Mouse (Mus musculus) heart, adult 2 months (tissue): ENCODE data around the gene Ctsw. TPM values are rescaled to one million over a fixed set of nuclear protein-coding genes. Genes with fewer than 3 reads are reported as not detected.
A peak's percentile ranks its signal among the peaks of the same experiment; 100 is the strongest.

Source experiments
- DNase-seq, 2 experiments: peaks; one replicate each; pipeline ENCODE4 v3.0.0; 2021
- H3K27ac ChIP-seq: fragments of 200-600 bp; 2 replicates; pipeline ENCODE4 v1.8.1; 2022
- H3K27me3 ChIP-seq: fragments of 200-500 bp; 2 replicates; pipeline ENCODE4 v1.6.1; 2012; ENCODE audit warnings: mild to moderate bottlenecking, low read length, inconsistent platforms, mixed read lengths; ENCODE audit not compliant: control insufficient read depth, insufficient read depth
- H3K36me3 ChIP-seq: fragments of 200-500 bp; 2 replicates; pipeline ENCODE4 v1.6.1; 2012; ENCODE audit warnings: low read length, inconsistent platforms; ENCODE audit not compliant: control insufficient read depth, insufficient read depth
- H3K4me1 ChIP-seq: fragments of 200-500 bp; 2 replicates; pipeline ENCODE4 v1.6.1; 2011; ENCODE audit warnings: low read length; ENCODE audit not compliant: control insufficient read depth, insufficient read depth
- H3K4me3 ChIP-seq: fragments of 200-600 bp; 2 replicates; pipeline ENCODE4 v1.8.1; 2022
- H3K79me2 ChIP-seq: fragments of 200-500 bp; replicated peaks from 2 replicates; pipeline ENCODE4 v1.6.1; 2012; ENCODE audit warnings: mild to moderate bottlenecking, inconsistent platforms, low read length, moderate library complexity, mixed read lengths; ENCODE audit not compliant: control insufficient read depth, insufficient read depth
- H3K9ac ChIP-seq: fragments of 200-500 bp; 2 replicates; pipeline ENCODE4 v1.6.1; 2012; ENCODE audit warnings: low read depth, mild to moderate bottlenecking, control low read depth, inconsistent platforms, low read length, mixed read lengths
- CTCF ChIP-seq: fragments of 200-600 bp; IDR thresholded peaks from 2 replicates; pipeline ENCODE4 v1.8.1; 2022; ENCODE audit warnings: antibody characterized with exemption, mild to moderate bottlenecking, moderate library complexity
- EP300 ChIP-seq: fragments of 200-500 bp; IDR thresholded peaks from 2 replicates; pipeline ENCODE4 v1.6.1; 2011; ENCODE audit warnings: low read depth, low read length, control low read depth; ENCODE audit not compliant: insufficient read depth
- POLR2A ChIP-seq: fragments of 200-500 bp; IDR thresholded peaks from 2 replicates; pipeline ENCODE4 v1.6.1; 2011; ENCODE audit warnings: mild to moderate bottlenecking, low read depth, low read length, control low read depth; ENCODE audit not compliant: insufficient read depth
- WGBS: fragments of 180-500 bp; shearing (Covaris S2); methylation state at CpG from one replicate; pipeline ENCODE4 v1.1.7; 2018; 5-methylcytosine and 5-hydroxymethylcytosine counted together
- intact Hi-C: fragments of 180-260 bp; cut with DNase I; formaldehyde crosslinking; loops from one replicate; pipeline ENCODE4 v1.15.1; 2025
- polyA plus RNA-seq: library from polyadenylated mRNA; depleted of rRNA; stranded (reverse); fragments of >200 nt; gene quantifications from 2 replicates; pipeline ENCODE4 v1.2.3, GENCODE M21; 2012; rRNA removed
- total RNA-seq, 2 experiments: library from RNA; stranded (reverse); gene quantifications; 2 replicates each; pipeline ENCODE4 v1.2.3; 2021

The Ctsw gene
- total and polyA plus RNA-seq, 3 experiments: 0.32 to 2.0 (median 0.42) TPM

GRCm38 (mm10) chr19:5421784-5422183, 46.5 kb downstream of the Ctsw start:
- no peak overlapping the region for H3K4me3 ChIP-seq
- peaks cover 6% of the 10 kb centered on the region; the same call in 1 of the 2 replicates for H3K79me2 ChIP-seq
- no peak for TF ChIP-seq CTCF
- no peak for TF ChIP-seq POLR2A
- TF ChIP-seq EP300: no peak
- intact Hi-C loops: no loop called here
- H3K4me1 ChIP-seq: peaks cover 16% of the 10 kb centered on the region
- 64% methylated on average over 5 of the region's 5 CpGs for WGBS
- no peak overlapping the region for H3K9ac ChIP-seq
- H3K27me3 ChIP-seq: no peaks in the 10 kb centered on the region
- H3K27ac ChIP-seq: no peak overlapping the region
- DNase-seq: no peak
- peaks cover 14% of the 10 kb centered on the region; the same call in 1 of the 2 replicates for H3K36me3 ChIP-seq

DNA sequence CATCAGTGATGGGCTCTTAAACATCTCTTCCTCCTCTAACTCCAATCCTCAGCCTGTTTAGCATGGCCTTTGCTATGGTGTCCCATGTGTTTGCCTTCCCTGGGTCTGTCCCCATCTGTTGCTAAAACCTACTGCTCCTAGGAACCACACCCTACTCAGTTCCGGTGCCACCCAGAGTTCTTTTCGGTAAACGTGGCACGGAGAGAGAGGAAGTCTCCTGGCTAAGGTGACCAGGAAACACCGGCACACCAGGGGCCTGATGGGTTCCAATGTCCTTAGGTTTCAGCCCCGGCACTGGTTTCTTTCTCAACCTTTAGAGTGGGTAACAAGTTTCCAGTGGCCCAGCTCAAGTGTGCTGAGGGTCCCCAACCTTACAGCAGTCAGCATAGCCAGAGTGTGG, 47.7 kb downstream of the Ctsw start:
- TF ChIP-seq EP300 (no peak), POLR2A (no peak), CTCF (no peak)
- intact Hi-C loops: no loop called here
- Histone ChIP-seq H3K36me3 (peaks cover 11% of the 10 kb centered on the region; the same call in 1 of the 2 replicates), H3K9ac (no peak overlapping the region), H3K4me1 (peaks cover 12% of the 10 kb centered on the region), H3K27ac (no peak overlapping the region), H3K4me3 (no peak overlapping the region), H3K79me2 (no peaks in the 10 kb centered on the region), H3K27me3 (no peaks in the 10 kb centered on the region)
- DNase-seq: peak in 1 of 2 experiments; percentile 21
- WGBS: 85% methylated on average over 6 of the region's 6 CpGs

GRCm38 (mm10) chr19:5419630-5420029, 48.7 kb downstream of the Ctsw start:
- peak in 1 of 2 experiments; percentile 23 for DNase-seq
- 81% methylated on average over 9 of the region's 9 CpGs for WGBS
- Histone ChIP-seq H3K36me3 (peaks cover 11% of the 10 kb centered on the region; the same call in 1 of the 2 replicates), H3K27me3 (no peaks in the 10 kb centered on the region), H3K9ac (no peak overlapping the region), H3K4me3 (no peak overlapping the region), H3K27ac (peak overlapping the region; percentile 9), H3K79me2 (no peaks in the 10 kb centered on the region), H3K4me1 (peaks cover 13% of the 10 kb centered on the region)
- intact Hi-C loops: no loop called here
- no peak for TF ChIP-seq CTCF
- TF ChIP-seq POLR2A: no peak
- TF ChIP-seq EP300: no peak

DNA sequence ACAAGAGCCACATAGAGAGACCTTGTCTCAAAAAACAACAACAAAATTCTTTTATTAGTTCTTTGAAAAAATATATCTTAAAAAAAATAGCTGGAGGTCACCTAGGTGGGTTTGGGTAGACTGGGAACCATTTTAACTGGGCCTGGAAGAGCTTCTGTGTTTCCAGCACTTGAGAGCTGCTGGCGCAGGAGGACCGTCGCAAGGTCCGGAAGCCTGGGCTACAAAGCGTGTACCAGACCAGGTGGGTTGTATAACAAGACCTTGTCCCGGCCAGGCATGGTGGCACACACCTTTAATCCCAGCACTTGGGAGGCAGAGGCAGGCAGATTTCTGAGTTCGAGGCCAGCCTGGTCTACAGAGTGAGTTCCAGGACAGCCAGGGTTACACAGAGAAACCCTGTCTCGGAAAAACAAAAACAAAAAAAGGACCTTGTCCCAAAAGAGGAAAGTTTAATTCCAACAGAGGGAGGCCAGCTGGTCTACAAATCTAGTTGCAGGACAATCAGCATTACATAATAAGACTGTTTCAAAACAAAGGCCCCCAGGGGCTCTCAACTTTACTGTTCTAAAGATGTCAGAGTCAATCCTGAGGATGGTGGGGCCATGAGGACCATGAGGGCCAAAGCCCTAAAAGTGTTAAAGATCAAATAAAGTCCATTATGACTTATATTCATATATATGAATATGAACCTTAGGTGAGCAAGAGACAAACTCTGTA, 49.4 kb downstream of the Ctsw start:
- peaks cover 18% of the 10 kb centered on the region for H3K4me1 ChIP-seq
- no peak overlapping the region for H3K9ac ChIP-seq
- H3K27ac ChIP-seq: peak overlapping the region; percentile 27
- intact Hi-C loops: no loop called here
- no peaks in the 10 kb centered on the region for H3K79me2 ChIP-seq
- H3K36me3 ChIP-seq: peaks cover 11% of the 10 kb centered on the region; the same call in 1 of the 2 replicates
- 91% methylated on average over 8 of the region's 8 CpGs for WGBS
- H3K27me3 ChIP-seq: no peaks in the 10 kb centered on the region
- H3K4me3 ChIP-seq: no peak overlapping the region
- TF ChIP-seq EP300 (no peak), CTCF (no peak), POLR2A (no peak)
- DNase-seq: peak in 1 of 2 experiments; percentile 20

Other genes with a start within 250 kb of the Ctsw start
- gene Pacs1, start 195.4 kb downstream of the Ctsw start, total RNA-seq: 10 to 100 TPM; 20.8 to 21.6 TPM
- gene Pacs1, start 195.4 kb downstream of the Ctsw start, polyA plus RNA-seq: 25.7 and 28.5 TPM in 2 replicates
- gene Sf3b2, start 173.1 kb downstream of the Ctsw start, total RNA-seq: 100 to 1,000 TPM; 103 to 121 TPM
- 83.1 and 94.5 TPM in 2 replicates for gene Sf3b2, start 173.1 kb downstream of the Ctsw start, polyA plus RNA-seq
- 10 to 100 TPM; 27.2 to 29.9 TPM for gene Gal3st3, start 170.2 kb downstream of the Ctsw start, total RNA-seq
- gene Gal3st3, start 170.2 kb downstream of the Ctsw start, polyA plus RNA-seq: 35.5 and 36.1 TPM in 2 replicates
- gene Catsper1, start 132.8 kb downstream of the Ctsw start, total RNA-seq: not detected
- 0.16 TPM in 1 of 2 replicates, not detected in the other for gene Catsper1, start 132.8 kb downstream of the Ctsw start, polyA plus RNA-seq
- 10 to 100 TPM; 10.9 to 16.8 TPM for gene Cst6, start 118.9 kb downstream of the Ctsw start, total RNA-seq
- 5.7 and 10.4 TPM in 2 replicates for gene Cst6, start 118.9 kb downstream of the Ctsw start, polyA plus RNA-seq
- 10 to 100 TPM; 16.3 to 19.5 TPM for gene Eif1ad, start 101.8 kb downstream of the Ctsw start, total RNA-seq
- gene Eif1ad, start 101.8 kb downstream of the Ctsw start, polyA plus RNA-seq: 18.5 and 28.1 TPM in 2 replicates
- gene Banf1, start 101.3 kb downstream of the Ctsw start, total RNA-seq: 100 to 1,000 TPM; 113 to 133 TPM
- gene Banf1, start 101.3 kb downstream of the Ctsw start, polyA plus RNA-seq: 148 and 173 TPM in 2 replicates
- gene Sart1, start 79.8 kb downstream of the Ctsw start, total RNA-seq: 10 to 100 TPM; 47.3 to 51.8 TPM
- 10.6 and 22.1 TPM in 2 replicates for gene Sart1, start 79.8 kb downstream of the Ctsw start, polyA plus RNA-seq
- under 1 TPM; 0.39 to 0.52 TPM for gene Tsga10ip, start 66.0 kb downstream of the Ctsw start, total RNA-seq
- gene Tsga10ip, start 66.0 kb downstream of the Ctsw start, polyA plus RNA-seq: 0.08 TPM in 1 of 2 replicates, not detected in the other
- 100 to 1,000 TPM; 278 to 344 TPM for gene Drap1, start 43.5 kb downstream of the Ctsw start, total RNA-seq
- 175 and 189 TPM in 2 replicates for gene Drap1, start 43.5 kb downstream of the Ctsw start, polyA plus RNA-seq
- 10 to 100 TPM; 32.9 TPM for gene AI837181, start 43.4 kb downstream of the Ctsw start, total RNA-seq
- 55.4 and 59.5 TPM in 2 replicates for gene AI837181, start 43.4 kb downstream of the Ctsw start, polyA plus RNA-seq
- not detected for gene Fosl1, start 21.0 kb downstream of the Ctsw start, total RNA-seq
- gene Fosl1, start 21.0 kb downstream of the Ctsw start, polyA plus RNA-seq: 0.12 TPM in 1 of 2 replicates, not detected in the other
- 1 to 10 TPM; 6.3 to 9.7 TPM for gene Ccdc85b, start 10.6 kb downstream of the Ctsw start, total RNA-seq
- 5.9 and 6.1 TPM in 2 replicates for gene Ccdc85b, start 10.6 kb downstream of the Ctsw start, polyA plus RNA-seq
- gene Fibp, start 7.9 kb downstream of the Ctsw start, total RNA-seq: 10 to 100 TPM; 47.1 to 52.9 TPM
- gene Fibp, start 7.9 kb downstream of the Ctsw start, polyA plus RNA-seq: 85.6 and 88.3 TPM in 2 replicates
- 10 to 100 TPM in 1 of 2 experiments, 1 to 10 TPM in 1; 8.2 to 10.3 TPM for gene Efemp2, start 5.4 kb upstream of the Ctsw start, total RNA-seq
- 33.6 and 36.3 TPM in 2 replicates for gene Efemp2, start 5.4 kb upstream of the Ctsw start, polyA plus RNA-seq
- 10 to 100 TPM; 18.6 to 21.6 TPM for gene Mus81, start 19.9 kb upstream of the Ctsw start, total RNA-seq
- 36.4 and 38.6 TPM in 2 replicates for gene Mus81, start 19.9 kb upstream of the Ctsw start, polyA plus RNA-seq
- gene Cfl1, start 21.9 kb upstream of the Ctsw start, total RNA-seq: 100 to 1,000 TPM; 169 to 194 TPM
- 160 and 206 TPM in 2 replicates for gene Cfl1, start 21.9 kb upstream of the Ctsw start, polyA plus RNA-seq
- under 1 TPM; 0.82 to 0.89 TPM for gene 1700020D05Rik, start 35.3 kb upstream of the Ctsw start, total RNA-seq
- gene 1700020D05Rik, start 35.3 kb upstream of the Ctsw start, polyA plus RNA-seq: 0.70 and 0.85 TPM in 2 replicates
- gene Snx32, start 42.0 kb upstream of the Ctsw start, total RNA-seq: 1 to 10 TPM; 3.9 to 5.2 TPM
- gene Snx32, start 42.0 kb upstream of the Ctsw start, polyA plus RNA-seq: 11.4 and 13.0 TPM in 2 replicates
- gene Ovol1, start 92.1 kb upstream of the Ctsw start, total RNA-seq: not detected
- 0.04 TPM in 1 of 2 replicates, not detected in the other for gene Ovol1, start 92.1 kb upstream of the Ctsw start, polyA plus RNA-seq
- 1 to 10 TPM; 3.0 to 3.3 TPM for gene Ap5b1, start 99.5 kb upstream of the Ctsw start, total RNA-seq
- gene Ap5b1, start 99.5 kb upstream of the Ctsw start, polyA plus RNA-seq: 3.0 and 3.1 TPM in 2 replicates
- gene Rnaseh2c, start 133.4 kb upstream of the Ctsw start, total RNA-seq: 10 to 100 TPM; 50.2 to 58.6 TPM
- 18.7 and 37.1 TPM in 2 replicates for gene Rnaseh2c, start 133.4 kb upstream of the Ctsw start, polyA plus RNA-seq
- gene Kat5, start 141.7 kb upstream of the Ctsw start, total RNA-seq: 10 to 100 TPM; 27.0 to 27.5 TPM
- 36.1 and 56.9 TPM in 2 replicates for gene Kat5, start 141.7 kb upstream of the Ctsw start, polyA plus RNA-seq
- gene Rela, start 169.0 kb upstream of the Ctsw start, total RNA-seq: 10 to 100 TPM; 26.8 to 32.5 TPM
- 39.8 and 57.2 TPM in 2 replicates for gene Rela, start 169.0 kb upstream of the Ctsw start, polyA plus RNA-seq
- 10 to 100 TPM; 19.9 to 23.5 TPM for gene Sipa1, start 195.2 kb upstream of the Ctsw start, total RNA-seq
- gene Sipa1, start 195.2 kb upstream of the Ctsw start, polyA plus RNA-seq: 37.7 and 39.9 TPM in 2 replicates
- 10 to 100 TPM; 20.8 to 23.2 TPM for gene Map3k11, start 220.2 kb upstream of the Ctsw start, total RNA-seq
- gene Map3k11, start 220.2 kb upstream of the Ctsw start, polyA plus RNA-seq: 31.5 and 31.9 TPM in 2 replicates
- 10 to 100 TPM; 17.5 to 18.6 TPM for gene Pcnx3, start 220.4 kb upstream of the Ctsw start, total RNA-seq
- 33.6 and 40.1 TPM in 2 replicates for gene Pcnx3, start 220.4 kb upstream of the Ctsw start, polyA plus RNA-seq
- not detected for gene Kcnk7, start 235.9 kb upstream of the Ctsw start, total RNA-seq
- gene Kcnk7, start 235.9 kb upstream of the Ctsw start, polyA plus RNA-seq: not detected in 2 replicates